Comparison of ENCODE assay signal across 16 mouse cellular contexts in the genomic region with DNA sequence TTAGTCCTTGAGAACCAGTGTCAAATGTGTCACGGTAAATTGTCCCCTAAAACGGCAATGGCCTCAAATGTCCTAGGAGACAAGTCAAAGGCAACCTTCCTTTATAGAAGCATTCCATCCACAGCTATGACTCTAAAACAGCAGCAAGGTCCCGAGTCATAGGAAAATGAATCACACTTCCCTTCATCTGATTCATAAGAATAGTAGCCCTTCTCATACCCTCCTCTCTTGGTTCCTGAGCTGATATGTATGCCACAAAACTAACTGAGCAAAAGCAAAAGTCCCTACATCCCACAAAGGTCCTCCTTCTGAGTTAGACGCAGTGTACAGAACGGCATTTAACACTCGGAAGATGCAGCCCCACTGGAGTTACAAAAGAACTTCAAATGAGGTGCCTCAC.
"Had no signal": no experiment of that assay in that cellular context is flagged by ENCODE, and none has a peak within 500 bp of the region (broad histone marks: within the 10 kb centered on the region; RNA-seq: fewer than 3 reads in every experiment).

No protein-coding gene starts in this region.

- H3K36me3 ChIP-seq: kidney, embryonic 15.5 days; limb, embryonic 12.5 days; limb, embryonic 15.5 days; stomach, embryonic 15.5 days had no signal

- H3K4me1 ChIP-seq: stomach, embryonic 15.5 days had no signal

- H3K27ac ChIP-seq: kidney, embryonic 15.5 days; limb, embryonic 12.5 days; limb, embryonic 15.5 days; liver, embryonic 14.5 days; stomach, embryonic 15.5 days had no signal

- DNase-seq: kidney, adult 11 months; kidney, adult 8-10 months; kidney, postnatal 10 days; kidney, postnatal 36 days; left cerebral cortex, postnatal 4 days; liver, postnatal 0 days; midbrain, embryonic 14.5 days; right cerebral cortex, adult 18-20 months; right cerebral cortex, postnatal 14 days; spleen, adult 18-20 months; thymus, postnatal 25 days had no signal

- H3K4me3 ChIP-seq: kidney, embryonic 15.5 days; limb, embryonic 12.5 days; limb, embryonic 15.5 days; stomach, embryonic 15.5 days had no signal
